Mouse (Mus musculus): ENCODE results near the gene Naaladl2. TPM values are rescaled to one million over a fixed set of nuclear protein-coding genes. Genes with fewer than 3 reads are reported as not detected.
"Not testable (repeated sequence)": the region's sequence is repeated elsewhere in the genome, so short reads cannot be mapped to it uniquely, and the experiment has no call there.

Gene Naaladl2
- polyA plus RNA-seq, 1 experiment from 2014 or later: 4.0 TPM

DNA sequence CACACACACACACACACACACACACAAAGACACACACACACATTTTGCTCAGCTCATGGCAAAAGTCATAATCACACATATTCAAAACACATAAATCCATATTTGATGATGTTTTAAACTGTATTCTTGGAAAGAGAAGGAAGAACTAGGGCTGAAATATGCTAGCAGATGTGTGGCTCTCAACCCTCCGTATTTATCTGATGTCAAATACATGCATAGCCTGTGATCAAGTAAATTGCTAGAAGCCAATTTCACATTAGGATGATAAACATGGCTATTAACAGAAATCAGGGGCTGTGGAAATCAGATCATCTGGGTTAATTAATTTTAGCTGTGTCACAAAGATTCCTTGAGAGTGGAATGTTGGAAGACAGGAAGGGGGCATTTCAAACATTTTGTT lies 752.8 kb downstream of the Naaladl2 start:
- no peaks in the 10 kb centered on the region for H3K27me3 ChIP-seq (ENCODE audit: control insufficient read depth, insufficient read depth, low read length)
- H3K9me3 ChIP-seq (ENCODE audit: control insufficient read depth, low read length): no peaks in the 10 kb centered on the region

DNA sequence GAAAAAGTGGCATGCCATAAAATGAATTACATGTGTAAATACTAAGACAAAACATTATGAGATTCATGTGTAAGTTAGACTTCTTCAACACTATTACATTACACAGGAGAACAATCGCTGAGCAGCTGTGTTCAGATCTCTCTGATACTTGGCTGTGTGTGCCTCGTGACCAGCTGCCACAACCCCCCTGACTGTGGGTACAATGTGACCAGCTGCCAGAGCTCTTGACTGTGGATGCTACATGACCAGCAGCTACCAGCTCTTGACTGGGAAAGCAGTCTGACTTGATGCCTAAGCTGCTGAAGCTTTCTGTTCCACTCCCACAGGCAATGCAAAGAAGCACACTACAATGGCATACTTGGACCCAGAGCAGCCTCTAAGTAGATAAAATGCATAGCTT lies 789.1 kb downstream of the Naaladl2 start:
- 64% methylated on average over 2 of the region's 2 CpGs for WGBS
- no peak for ATAC-seq (ENCODE audit: low FRiP score, low TSS enrichment)
- no peaks in the 10 kb centered on the region for H3K9me3 ChIP-seq (ENCODE audit: control insufficient read depth, low read length)

More for the DNA sequence above, 752.8 kb downstream of the Naaladl2 start:
- no peak overlapping the region for H3K27ac ChIP-seq (ENCODE audit: low read depth, low read length)
- ATAC-seq (ENCODE audit: low FRiP score, low TSS enrichment): no peak
- H3K4me3 ChIP-seq (ENCODE audit: low read length): no peak overlapping the region
- no peak overlapping the region for H3K9ac ChIP-seq (ENCODE audit: low read depth, low read length)
- H3K4me2 ChIP-seq (replicated peaks; ENCODE audit: low read depth, low read length): no peak overlapping the region
- WGBS: 76% methylated on average over 1 of the region's 1 CpGs
- no peaks in the 10 kb centered on the region for H3K4me1 ChIP-seq (ENCODE audit: control insufficient read depth, insufficient read depth, low read length)
- H3K36me3 ChIP-seq (ENCODE audit: control insufficient read depth, insufficient read depth, low read length): no peaks in the 10 kb centered on the region

DNA sequence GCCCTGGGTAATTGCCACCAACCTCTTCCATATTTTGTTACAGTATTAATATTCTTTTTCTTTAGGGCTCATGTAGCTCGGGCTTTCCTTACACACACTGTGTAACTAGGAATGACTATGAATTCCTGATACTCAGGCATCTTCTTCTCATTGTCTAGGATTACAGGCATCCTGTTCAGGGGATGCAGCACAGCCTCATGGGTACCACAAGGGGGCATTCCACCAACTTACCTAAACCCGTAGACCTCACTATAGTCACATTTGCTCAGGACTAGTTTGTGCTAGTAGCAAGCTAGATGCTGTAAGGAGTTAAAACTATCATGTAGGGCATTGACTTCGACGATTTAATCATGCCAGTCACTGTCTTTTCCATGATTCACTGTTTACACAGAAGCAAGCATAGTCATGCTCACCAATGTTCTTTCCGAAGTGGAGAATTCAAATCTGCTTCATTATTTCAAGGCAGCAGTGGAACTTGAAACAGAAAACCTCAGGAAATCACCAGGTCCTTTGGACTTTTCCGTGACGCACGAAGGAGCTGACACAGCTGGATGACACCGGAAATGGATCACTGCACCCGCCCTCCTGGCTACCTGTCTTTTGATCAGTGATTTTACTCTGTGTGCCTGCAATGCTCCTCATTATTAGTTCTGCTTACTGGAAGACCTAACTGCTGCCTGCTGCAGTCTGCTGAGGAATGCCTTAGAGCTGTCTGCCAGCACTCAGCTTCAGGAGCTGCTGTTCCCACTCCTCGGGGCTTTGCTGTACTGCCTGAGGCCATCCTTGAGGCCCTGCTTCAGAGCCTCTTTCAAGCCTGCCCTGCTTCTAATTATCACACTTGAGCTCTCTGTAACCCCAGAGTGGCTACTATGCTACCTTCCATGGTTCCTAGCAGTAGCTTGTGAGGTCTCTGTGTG lies 822.3 kb downstream of the Naaladl2 start:
- H3K4me1 ChIP-seq (ENCODE audit: control insufficient read depth, insufficient read depth, low read length): no peaks in the 10 kb centered on the region
- no peaks in the 10 kb centered on the region for H3K9me3 ChIP-seq (ENCODE audit: control insufficient read depth, low read length)
- no peaks in the 10 kb centered on the region for H3K27me3 ChIP-seq (ENCODE audit: control insufficient read depth, insufficient read depth, low read length)
- H3K4me3 ChIP-seq (ENCODE audit: low read length): no peak overlapping the region
- 63% methylated on average over 11 of the region's 11 CpGs for WGBS
- H3K4me2 ChIP-seq (replicated peaks; ENCODE audit: low read depth, low read length): no peak overlapping the region
- no peak overlapping the region for H3K27ac ChIP-seq (ENCODE audit: low read depth, low read length)
- no peak for ATAC-seq (ENCODE audit: low FRiP score, low TSS enrichment)
- H3K9ac ChIP-seq (ENCODE audit: low read depth, low read length): no peak overlapping the region
- no peaks in the 10 kb centered on the region for H3K36me3 ChIP-seq (ENCODE audit: control insufficient read depth, insufficient read depth, low read length)

More for the DNA sequence above, 789.1 kb downstream of the Naaladl2 start:
- H3K27me3 ChIP-seq (ENCODE audit: control insufficient read depth, insufficient read depth, low read length): no peaks in the 10 kb centered on the region
- H3K4me3 ChIP-seq (ENCODE audit: low read length): no peak overlapping the region
- H3K9ac ChIP-seq (ENCODE audit: low read depth, low read length): no peak overlapping the region
- H3K27ac ChIP-seq (ENCODE audit: low read depth, low read length): no peak overlapping the region
- H3K36me3 ChIP-seq (ENCODE audit: control insufficient read depth, insufficient read depth, low read length): no peaks in the 10 kb centered on the region
- no peak overlapping the region for H3K4me2 ChIP-seq (replicated peaks; ENCODE audit: low read depth, low read length)
- no peaks in the 10 kb centered on the region for H3K4me1 ChIP-seq (ENCODE audit: control insufficient read depth, insufficient read depth, low read length)

GRCm38 (mm10) chr3:24314658-24315297 lies 829.3 kb downstream of the Naaladl2 start:
- H3K27me3 ChIP-seq (ENCODE audit: control insufficient read depth, insufficient read depth, low read length): no peaks in the 10 kb centered on the region
- H3K4me2 ChIP-seq (replicated peaks; ENCODE audit: low read depth, low read length): no peak overlapping the region
- H3K9me3 ChIP-seq (ENCODE audit: control insufficient read depth, low read length): no peaks in the 10 kb centered on the region
- WGBS: 76% methylated on average over 4 of the region's 4 CpGs
- H3K4me3 ChIP-seq (ENCODE audit: low read length): no peak overlapping the region
- H3K9ac ChIP-seq (ENCODE audit: low read depth, low read length): no peak overlapping the region
- H3K36me3 ChIP-seq (ENCODE audit: control insufficient read depth, insufficient read depth, low read length): no peaks in the 10 kb centered on the region
- ATAC-seq (ENCODE audit: low FRiP score, low TSS enrichment): no peak
- no peak overlapping the region for H3K27ac ChIP-seq (ENCODE audit: low read depth, low read length)
- no peaks in the 10 kb centered on the region for H3K4me1 ChIP-seq (ENCODE audit: control insufficient read depth, insufficient read depth, low read length)

DNA sequence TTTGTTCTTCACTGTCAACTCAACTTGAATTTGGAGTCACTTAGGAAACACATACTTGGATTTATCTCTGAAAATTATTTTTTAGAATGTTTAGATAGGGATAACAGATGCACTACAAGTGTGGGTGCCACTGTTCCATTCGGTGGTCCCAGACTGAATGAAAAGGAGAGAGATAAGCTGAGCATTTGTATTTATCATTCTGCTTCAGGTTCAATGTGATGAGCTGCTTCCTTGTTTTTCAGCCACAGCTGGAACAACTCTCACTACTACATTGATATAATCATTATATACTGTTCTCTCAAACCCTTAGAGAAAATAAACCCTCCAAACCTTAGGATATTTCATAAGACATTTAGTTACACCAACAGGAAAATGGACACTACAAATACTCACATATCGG lies 918.6 kb downstream of the Naaladl2 start:
- H3K9me3 ChIP-seq (ENCODE audit: control insufficient read depth, low read length): no peaks in the 10 kb centered on the region
- H3K4me2 ChIP-seq (replicated peaks; ENCODE audit: low read depth, low read length): no peak overlapping the region
- no peak for ATAC-seq (ENCODE audit: low FRiP score, low TSS enrichment)
- H3K36me3 ChIP-seq (ENCODE audit: control insufficient read depth, insufficient read depth, low read length): no peaks in the 10 kb centered on the region
- H3K4me3 ChIP-seq (ENCODE audit: low read length): no peak overlapping the region
- no peaks in the 10 kb centered on the region for H3K27me3 ChIP-seq (ENCODE audit: control insufficient read depth, insufficient read depth, low read length)
- no peak overlapping the region for H3K9ac ChIP-seq (ENCODE audit: low read depth, low read length)
- H3K27ac ChIP-seq (ENCODE audit: low read depth, low read length): no peak overlapping the region
- WGBS: 84% methylated on average over 2 of the region's 2 CpGs
- no peaks in the 10 kb centered on the region for H3K4me1 ChIP-seq (ENCODE audit: control insufficient read depth, insufficient read depth, low read length)

GRCm38 (mm10) chr3:24217476-24217875 lies 926.6 kb downstream of the Naaladl2 start:
- no peak overlapping the region for H3K9ac ChIP-seq (ENCODE audit: low read depth, low read length)
- no peak overlapping the region for H3K4me3 ChIP-seq (ENCODE audit: low read length)
- WGBS: 81% methylated on average over 1 of the region's 1 CpGs
- no peak overlapping the region for H3K4me2 ChIP-seq (replicated peaks; ENCODE audit: low read depth, low read length)
- no peaks in the 10 kb centered on the region for H3K4me1 ChIP-seq (ENCODE audit: control insufficient read depth, insufficient read depth, low read length)
- no peak for ATAC-seq (ENCODE audit: low FRiP score, low TSS enrichment)
- H3K27ac ChIP-seq (ENCODE audit: low read depth, low read length): no peak overlapping the region
- H3K27me3 ChIP-seq (ENCODE audit: control insufficient read depth, insufficient read depth, low read length): no peaks in the 10 kb centered on the region
- no peaks in the 10 kb centered on the region for H3K9me3 ChIP-seq (ENCODE audit: control insufficient read depth, low read length)
- no peaks in the 10 kb centered on the region for H3K36me3 ChIP-seq (ENCODE audit: control insufficient read depth, insufficient read depth, low read length)

- Histone ChIP-seq H3K4me3 (ENCODE audit: low read length) (no peak overlapping the region), H3K4me2 (replicated peaks; ENCODE audit: low read depth, low read length) (no peak overlapping the region), H3K27ac (ENCODE audit: low read depth, low read length) (no peak overlapping the region), H3K27me3 (ENCODE audit: control insufficient read depth, insufficient read depth, low read length) (no peaks in the 10 kb centered on the region), H3K9me3 (ENCODE audit: control insufficient read depth, low read length) (no peaks in the 10 kb centered on the region), H3K9ac (ENCODE audit: low read depth, low read length) (no peak overlapping the region), H3K4me1 (ENCODE audit: control insufficient read depth, insufficient read depth, low read length) (no peaks in the 10 kb centered on the region), H3K36me3 (ENCODE audit: control insufficient read depth, insufficient read depth, low read length) (no peaks in the 10 kb centered on the region)
- no peak for ATAC-seq (ENCODE audit: low FRiP score, low TSS enrichment)
These were observed 977.5 kb downstream of the Naaladl2 start for GRCm38 (mm10) chr3:24166531-24166930.

DNA sequence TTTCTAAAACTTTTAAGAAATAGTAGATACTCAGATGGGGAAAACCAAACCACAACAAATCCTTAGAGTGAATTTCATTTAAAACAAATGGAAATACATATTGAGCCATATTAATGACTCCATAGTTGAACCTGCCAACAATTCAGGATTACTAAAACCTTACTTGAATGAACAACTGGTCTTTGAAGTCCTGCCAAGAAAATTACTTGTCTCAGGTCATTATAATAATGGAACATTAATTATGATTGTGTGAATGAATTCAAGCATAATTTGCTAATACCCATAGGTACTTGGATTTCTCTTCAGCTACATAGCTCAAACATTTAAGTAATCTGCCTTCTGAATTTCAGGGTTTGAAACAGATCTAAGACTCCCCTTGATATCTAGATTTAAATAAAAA lies 980.1 kb downstream of the Naaladl2 start:
- Histone ChIP-seq H3K4me2 (replicated peaks; ENCODE audit: low read depth, low read length) (no peak overlapping the region), H3K27ac (ENCODE audit: low read depth, low read length) (no peak overlapping the region), H3K9ac (ENCODE audit: low read depth, low read length) (no peak overlapping the region), H3K36me3 (ENCODE audit: control insufficient read depth, insufficient read depth, low read length) (no peaks in the 10 kb centered on the region), H3K4me3 (ENCODE audit: low read length) (no peak overlapping the region), H3K27me3 (ENCODE audit: control insufficient read depth, insufficient read depth, low read length) (no peaks in the 10 kb centered on the region), H3K4me1 (ENCODE audit: control insufficient read depth, insufficient read depth, low read length) (no peaks in the 10 kb centered on the region), H3K9me3 (ENCODE audit: control insufficient read depth, low read length) (no peaks in the 10 kb centered on the region)
- ATAC-seq (ENCODE audit: low FRiP score, low TSS enrichment): no peak

GRCm38 (mm10) chr3:24151086-24151815 lies 992.8 kb downstream of the Naaladl2 start:
- H3K27ac ChIP-seq (ENCODE audit: low read depth, low read length); ATAC-seq (ENCODE audit: low FRiP score, low TSS enrichment); H3K4me3 ChIP-seq (ENCODE audit: low read length); H3K9ac ChIP-seq (ENCODE audit: low read depth, low read length); H3K4me2 ChIP-seq (replicated peaks; ENCODE audit: low read depth, low read length); H3K4me1 ChIP-seq (ENCODE audit: control insufficient read depth, insufficient read depth, low read length); H3K36me3 ChIP-seq (ENCODE audit: control insufficient read depth, insufficient read depth, low read length); H3K27me3 ChIP-seq (ENCODE audit: control insufficient read depth, insufficient read depth, low read length); H3K9me3 ChIP-seq (ENCODE audit: control insufficient read depth, low read length): not testable (repeated sequence)
- 83% methylated on average over 4 of the region's 4 CpGs for WGBS

Data from kidney, embryonic 14.5 days (tissue).